Mouse (Mus musculus): ENCODE data around the gene Cerk.
A peak's percentile ranks its signal among the peaks of the same experiment; 100 is the strongest.
"Not testable (repeated sequence)": the region's sequence is repeated elsewhere in the genome, so short reads cannot be mapped to it uniquely, and the experiment has no call there.

Gene Cerk

GRCm38 (mm10) chr15:86181321-86181720 is 4.6 kb downstream of the Cerk start:
- not testable (repeated sequence) for DNase-seq

GRCm38 (mm10) chr15:86180427-86180826 is 5.5 kb downstream of the Cerk start:
- no peak for DNase-seq

DNA sequence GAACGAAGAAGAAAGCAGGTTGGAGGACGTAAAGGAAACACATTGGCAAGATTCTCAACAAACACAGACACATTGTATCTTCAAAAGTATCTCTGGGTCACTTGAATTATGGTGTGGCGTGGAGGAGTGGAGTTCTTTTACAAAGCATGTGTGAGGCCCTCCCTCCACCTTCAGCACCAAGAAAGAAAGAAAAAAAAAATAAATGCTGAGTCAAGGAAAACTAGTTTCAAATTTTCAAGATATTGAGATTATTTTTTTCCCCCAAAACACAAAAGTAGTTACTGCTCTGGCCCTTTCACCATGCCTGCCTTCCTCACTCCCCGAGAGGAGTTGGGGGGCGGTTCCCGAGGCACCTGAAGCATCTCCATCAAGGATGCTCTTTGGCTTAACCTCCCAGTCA is 7.3 kb downstream of the Cerk start:
- DNase-seq: peak; percentile 25

DNA sequence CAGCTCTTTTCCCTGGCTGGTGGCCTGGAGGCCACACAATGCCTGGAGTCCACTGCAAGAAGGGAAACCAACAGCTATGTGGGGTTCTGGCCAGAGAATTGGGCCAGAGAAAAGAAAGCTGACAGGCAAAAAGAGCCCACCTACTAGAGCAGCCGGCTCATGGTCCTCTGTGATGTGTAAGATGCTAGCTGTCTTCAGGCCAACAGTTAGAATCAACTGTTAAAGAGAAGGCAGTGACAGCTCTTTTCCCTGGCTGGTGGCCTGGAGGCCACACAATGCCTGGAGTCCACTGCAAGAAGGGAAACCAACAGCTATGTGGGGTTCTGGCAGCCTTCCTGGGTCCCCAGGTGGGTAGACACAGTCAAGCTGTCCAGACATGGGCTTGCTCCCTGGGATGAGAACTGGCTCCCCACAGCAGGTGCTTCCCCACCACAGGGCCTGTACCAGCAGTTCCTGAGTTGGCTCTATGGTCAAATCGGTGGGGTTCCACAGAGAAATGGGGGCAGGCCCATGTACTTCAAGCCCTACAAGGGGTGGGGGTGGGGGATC is 8.2 kb downstream of the Cerk start:
- peak; percentile 89 for DNase-seq

DNA sequence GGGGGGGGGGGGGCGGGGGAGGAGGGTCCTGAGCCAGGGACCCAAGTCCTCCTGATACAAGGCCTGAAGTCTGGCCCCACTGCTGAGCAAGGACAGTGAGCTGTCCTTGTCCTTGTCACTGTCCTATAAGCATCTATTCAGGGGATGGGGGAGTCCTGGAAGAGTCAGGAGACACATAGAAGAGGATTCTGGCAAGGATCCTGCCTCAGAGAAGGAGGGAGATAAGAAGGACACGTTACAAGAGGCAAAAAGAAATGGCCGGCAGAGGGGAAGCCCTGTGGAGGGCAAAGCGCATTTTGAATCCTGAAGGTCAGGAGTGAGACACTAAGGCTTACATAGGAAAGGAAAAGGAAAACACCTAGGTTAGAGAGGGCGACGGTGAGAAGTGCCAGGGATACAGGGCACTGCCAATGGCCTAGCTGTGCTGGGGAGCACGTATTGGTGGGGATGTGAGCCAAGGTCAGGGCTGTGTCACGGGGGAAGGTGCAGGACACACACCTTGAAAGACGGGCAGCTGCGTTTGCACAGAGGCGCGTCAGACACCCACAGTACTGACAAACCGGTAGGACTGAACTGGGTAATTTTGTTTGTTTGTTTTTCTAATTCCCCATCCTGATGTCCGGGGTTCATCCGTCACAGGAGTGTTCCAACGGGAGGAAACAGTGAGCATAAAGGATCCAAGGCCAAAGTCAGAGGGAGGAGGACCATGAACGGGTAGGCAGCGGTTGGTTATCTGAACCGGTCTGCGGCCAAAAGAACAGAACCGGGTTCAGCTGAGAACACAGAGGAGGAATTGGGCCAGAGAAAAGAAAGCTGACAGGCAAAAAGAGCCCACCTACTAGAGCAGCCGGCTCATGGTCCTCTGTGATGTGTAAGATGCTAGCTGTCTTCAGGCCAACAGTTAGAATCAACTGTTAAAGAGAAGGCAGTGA is 8.9 kb downstream of the Cerk start:
- DNase-seq: peak; percentile 53

DNA sequence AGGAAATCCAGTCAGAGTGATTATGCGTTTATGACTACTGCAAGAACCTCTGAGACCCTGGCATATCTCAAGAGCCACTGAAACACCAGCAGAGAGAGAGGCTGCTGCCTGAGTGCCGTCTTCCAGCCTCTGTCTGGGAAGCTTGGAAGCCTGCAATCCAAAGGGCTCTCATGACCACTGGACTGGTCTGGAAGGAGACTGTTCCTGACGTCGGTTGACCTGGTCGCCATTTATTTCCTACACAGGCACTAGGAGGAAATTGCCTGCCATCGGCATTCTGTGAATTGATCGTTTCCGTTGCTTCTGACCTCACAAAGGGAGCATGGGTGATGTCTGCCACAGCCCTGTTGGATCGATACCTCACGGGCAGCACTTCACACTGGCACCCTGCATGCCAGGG is 9.8 kb downstream of the Cerk start:
- DNase-seq: peak; percentile 29

- DNase-seq: peak; percentile 22
Measured at GRCm38 (mm10) chr15:86175253-86176050, 10.5 kb downstream of the Cerk start.

DNA sequence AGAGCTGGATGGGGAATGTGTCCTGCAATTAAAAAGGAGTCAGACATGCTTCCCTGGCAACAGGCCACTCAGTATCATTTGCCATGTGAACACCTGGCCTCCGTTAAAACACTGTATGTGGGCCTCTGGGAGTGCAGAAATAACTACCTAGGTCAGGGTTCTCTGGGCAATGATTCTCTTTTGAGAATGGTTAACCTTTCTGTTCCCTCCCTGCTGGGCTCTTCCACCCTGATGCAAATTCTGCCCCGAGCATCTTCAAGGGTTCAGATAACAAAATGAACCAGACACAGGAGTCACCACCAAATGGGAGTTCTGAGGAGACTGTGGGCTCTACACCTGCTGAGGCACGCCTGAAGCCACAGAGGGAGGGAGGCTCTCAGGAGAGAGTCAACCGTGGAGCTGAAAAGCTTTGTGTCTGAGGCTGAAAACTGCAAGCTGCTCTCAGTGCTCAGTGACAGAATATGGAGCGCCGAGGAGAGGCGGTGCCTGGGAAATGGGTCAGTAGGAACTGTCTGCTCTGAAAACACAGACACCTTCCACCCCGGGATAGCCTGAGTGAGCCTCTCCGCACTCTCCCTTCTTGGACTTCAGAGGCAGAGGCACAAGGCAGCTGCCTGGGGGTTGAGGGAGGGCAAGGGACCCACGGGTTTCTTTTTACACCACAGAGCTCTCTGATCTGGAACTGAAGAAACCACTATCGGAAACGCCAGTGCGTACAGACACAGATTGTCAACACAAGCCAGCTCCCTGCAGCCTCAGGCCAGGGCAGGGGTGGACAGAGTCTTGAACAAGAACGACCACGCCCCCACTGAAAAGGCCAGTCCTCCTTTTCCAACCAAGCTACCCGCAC is 12.6 kb downstream of the Cerk start:
- peak; percentile 21 for DNase-seq

GRCm38 (mm10) chr15:86172526-86172925 is 13.4 kb downstream of the Cerk start:
- DNase-seq: no peak

DNA sequence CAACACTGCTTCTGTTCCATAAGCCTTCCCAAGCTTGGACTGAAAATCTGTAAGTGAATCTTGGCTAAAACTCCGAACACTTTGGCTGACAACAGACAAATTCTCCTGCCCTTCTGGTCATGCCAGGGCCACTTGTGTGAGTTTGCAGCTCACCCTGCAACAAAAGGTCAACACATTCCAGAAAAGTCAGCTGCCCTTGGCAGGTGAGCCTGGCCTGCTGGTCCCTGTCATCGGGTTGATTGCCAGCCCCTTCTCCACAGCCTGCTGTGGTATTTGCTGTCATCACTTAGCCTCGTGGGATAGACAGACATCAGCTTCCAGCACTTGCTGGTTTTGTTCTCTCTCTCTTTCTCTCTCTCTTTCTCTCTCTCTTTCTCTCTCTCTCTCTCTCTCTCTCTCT is 13.8 kb downstream of the Cerk start:
- peak; percentile 36 for DNase-seq

GRCm38 (mm10) chr15:86171316-86171715 is 14.6 kb downstream of the Cerk start:
- no peak for DNase-seq

DNA sequence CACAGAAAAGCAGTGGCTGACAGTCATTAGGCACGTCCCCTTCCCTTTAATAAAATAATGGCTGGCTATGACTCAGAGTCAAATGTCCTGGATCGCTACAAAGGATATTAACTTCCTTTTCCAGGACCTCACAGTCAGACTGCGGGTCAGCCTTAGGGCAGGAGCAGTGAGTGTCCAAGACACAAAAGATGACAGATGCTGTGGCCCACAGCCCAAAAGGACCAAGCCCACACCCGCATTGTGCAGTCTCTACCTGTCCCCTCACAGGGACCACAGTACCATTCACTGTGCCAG is 16.2 kb downstream of the Cerk start:
- peak; percentile 28 for DNase-seq

GRCm38 (mm10) chr15:86168941-86169816 is 16.8 kb downstream of the Cerk start:
- DNase-seq: no peak

- peak; percentile 57 for DNase-seq
Measured at GRCm38 (mm10) chr15:86168505-86168867, 17.5 kb downstream of the Cerk start.

DNA sequence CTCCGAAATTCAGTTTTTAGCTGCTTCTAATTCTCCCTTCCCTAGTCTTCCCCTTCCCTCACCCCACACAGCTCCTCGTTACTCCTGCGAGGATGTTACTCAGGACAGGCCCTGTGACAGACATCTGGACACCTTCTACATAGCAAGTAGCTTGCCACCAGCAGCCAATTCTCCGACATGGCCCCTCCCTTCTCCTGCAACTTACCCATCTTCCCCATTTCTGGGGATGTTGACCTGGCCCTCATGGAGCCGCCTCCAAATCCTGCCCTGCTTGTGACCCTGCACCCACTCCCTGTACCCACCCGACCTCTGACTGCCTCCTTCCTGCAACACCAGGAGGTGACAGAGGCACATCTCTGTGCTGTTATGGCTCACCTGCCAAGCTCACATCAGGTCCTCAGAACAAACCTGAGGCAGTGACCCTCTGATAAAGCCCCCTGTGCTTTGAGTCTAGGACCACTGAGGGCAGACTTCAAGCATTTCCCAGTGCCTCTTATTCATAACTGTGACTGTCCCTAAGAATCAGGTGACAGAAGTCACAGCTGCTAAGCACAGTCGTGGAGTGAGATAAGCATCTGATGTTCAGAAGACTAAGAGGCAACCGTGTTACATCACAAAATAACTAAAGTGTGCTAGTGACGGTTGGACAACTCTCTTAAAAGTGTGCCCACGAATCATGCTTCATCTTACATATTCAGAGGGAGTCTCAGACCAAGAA is 18.0 kb downstream of the Cerk start:
- no peak for DNase-seq

DNA sequence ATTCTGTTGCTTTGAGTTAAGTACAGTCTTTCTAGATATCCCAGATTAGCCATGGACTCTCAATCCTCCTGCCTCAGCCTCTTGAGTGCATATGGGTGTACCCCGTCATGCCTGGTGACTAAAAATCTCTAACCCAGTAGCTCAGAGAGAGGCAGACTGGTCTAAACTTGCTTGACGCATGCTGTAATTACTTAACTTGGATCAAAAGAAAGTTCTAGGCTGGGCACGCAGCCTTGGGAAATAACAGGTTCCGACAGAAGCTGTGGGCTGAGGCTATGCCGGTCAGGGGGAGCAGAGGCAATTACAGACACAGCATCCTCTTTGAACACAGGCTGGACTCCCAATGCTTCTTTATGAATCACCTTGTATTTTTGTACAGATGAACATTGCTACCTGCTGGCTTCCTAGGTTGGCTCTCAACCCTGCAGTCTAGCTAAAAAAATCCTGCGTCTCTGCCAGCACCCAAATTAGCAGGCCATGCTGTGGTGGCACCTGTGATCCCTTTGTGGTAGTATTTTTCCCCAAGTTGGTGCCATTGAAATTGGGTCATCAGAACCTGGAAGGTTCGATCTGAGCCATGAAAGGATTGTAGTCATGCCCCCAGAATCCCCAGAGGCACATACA is 18.8 kb downstream of the Cerk start:
- DNase-seq: peak; percentile 92

DNA sequence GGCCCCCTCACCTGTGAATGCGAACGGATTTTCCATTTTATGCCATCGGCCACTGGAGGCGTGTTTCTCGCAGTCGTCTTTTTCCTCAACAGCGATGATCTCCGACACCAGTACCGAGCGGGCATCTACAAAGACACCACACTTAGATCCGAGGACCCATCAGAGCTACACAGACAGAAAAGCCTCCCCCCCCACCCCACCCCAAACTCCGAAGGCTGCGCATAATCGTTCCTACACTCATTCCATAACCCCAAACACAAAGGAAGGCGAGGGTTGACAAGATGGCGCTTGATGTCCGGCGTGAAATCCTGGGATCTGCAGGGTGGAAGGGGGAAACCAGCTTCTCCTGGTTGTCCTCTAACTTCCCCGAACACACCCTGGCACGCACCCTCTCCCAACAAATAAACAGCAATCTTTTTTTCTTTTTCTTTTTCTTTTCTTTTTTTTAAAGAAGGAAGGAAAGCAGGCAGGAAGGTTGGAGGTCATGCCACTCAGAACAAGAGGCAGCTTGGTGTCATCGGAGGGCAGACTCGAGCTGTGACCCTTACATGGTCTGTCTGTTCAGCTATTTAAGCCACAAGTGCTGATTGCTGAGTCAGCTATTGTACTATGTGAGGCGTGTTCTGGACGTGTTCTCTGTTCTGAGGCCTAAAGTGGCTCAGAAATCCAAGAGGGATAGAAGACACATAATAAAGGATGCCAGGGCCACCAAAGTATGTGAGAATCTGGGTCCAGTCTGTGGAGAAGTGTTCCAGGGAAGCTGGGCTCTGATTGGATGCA is 19.9 kb downstream of the Cerk start:
- DNase-seq: no peak

- DNase-seq: no peak
Measured at GRCm38 (mm10) chr15:86164718-86165345, 21.1 kb downstream of the Cerk start.

DNA sequence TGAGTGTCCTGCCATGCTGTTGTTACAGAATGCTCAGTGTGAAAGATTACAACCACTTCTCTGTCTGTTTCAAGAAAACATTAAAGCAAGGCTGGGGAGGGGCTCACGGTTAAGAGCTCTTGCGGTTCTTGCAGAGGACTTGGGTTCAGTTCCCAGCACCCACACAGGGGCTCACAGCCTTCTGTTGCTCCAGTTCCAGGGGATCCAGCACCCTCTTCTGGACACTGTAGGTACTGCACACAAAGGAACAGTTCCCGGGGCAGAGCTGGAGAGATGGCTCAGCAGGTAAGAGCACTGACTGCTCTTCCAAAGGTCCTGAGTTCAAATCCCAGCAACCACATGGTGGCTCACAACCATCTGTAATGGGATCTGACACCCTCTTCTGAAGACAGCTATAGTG is 24.1 kb downstream of the Cerk start:
- DNase-seq: not testable (repeated sequence)
